Mouse (Mus musculus) brain, adult 2 months (tissue): Measurements from ENCODE around the gene Batf.

ENCODE experiments used
- DNase-seq: peaks from one replicate; pipeline ENCODE4 v3.0.0; 2011; ENCODE audit warnings: low read depth, low spot score

The Batf gene

DNA sequence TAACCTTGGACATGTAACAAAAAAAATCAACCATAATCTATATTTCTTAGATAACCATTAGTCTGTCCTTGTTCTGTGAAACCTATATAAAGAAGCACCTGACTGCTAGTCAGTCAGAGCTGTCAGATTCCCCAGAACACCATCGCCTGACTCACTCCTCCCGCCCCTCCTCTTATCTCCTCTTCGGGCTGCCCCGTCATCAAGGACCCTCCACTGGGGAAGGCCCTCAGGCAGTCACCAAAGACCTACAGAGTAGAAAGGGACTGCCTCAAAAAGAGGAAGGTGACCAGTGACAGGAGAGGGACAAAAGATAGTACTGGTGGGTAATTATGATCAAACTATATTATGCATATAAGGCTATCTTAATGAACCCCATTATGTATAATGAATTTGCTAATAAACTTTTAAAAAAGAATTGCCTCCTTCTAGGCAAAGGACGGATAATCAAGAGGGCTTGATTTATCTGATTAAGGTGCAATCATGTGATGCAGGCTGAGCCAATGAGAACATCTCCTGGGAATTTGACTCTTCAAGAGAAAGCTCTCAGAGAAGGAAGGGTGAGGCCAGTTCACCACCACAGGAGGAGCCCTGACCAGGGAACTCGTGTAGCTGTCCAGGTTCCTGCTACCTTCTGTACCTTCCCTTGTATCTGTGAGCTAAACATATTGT, 40.4 kb downstream of the Batf start:
- no peak for DNase-seq

DNA sequence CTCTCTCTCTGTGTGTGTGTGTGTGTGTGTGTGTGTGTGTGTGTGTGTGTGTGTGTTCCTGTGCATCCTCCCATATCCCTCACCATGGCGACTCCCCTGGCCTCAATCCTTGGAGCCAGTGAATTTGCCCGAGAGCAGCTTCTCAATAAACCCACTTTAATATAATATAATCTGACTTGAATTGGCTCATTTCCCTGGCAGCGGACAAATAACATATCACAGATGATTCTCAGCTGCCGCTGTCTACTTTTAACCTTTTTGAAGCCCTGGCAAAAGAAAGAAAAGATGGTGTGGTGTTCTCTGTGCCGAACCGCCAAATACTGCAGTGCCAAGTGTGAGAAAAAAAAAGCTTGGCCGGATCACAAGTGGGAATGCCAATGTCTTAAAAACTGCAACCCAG, 41.7 kb downstream of the Batf start:
- DNase-seq: no peak

DNA sequence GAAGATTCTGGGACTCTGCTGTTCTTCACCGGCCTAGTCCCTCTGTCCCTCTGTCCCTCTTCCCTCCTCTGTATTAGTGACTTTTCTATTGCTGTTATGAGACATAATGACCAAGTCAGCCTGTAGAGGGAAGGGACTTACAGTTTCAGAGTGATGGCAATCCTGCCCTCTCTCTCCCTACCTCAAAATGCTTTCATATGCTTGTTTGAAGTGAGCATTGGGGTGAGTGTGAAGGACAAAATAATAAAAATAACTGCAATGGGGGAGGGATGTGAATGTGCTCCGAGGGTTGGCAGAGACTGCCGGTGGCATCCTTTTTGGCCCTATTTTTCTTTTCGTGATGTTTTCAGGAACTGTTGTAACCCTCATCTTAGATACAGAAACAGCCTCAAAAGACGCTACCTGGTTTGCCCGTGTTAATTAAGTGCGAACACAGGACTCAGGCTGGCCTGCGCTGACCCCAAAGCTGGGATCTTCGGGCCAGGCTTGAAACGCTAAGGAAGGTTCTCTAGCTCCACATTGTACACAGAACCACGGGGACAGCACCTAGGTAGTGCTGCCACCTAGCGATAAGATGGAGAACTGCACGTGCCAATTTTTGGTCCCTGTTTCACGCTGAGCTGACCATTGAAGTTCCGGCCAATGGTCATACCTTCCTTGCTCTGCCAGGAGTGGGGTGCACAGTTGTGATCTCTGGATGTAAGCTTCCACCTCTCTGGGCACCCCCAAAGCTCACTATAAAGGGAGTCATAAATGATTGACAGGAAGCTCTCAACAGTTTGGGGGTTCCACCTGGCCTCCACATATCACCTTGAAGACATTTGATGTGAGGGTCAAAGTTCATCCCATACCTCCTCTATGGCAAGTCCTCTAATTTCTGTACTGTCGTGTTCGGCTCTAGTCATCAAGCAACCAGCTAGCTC, 42.8 kb downstream of the Batf start:
- DNase-seq: peak; percentile 57

DNA sequence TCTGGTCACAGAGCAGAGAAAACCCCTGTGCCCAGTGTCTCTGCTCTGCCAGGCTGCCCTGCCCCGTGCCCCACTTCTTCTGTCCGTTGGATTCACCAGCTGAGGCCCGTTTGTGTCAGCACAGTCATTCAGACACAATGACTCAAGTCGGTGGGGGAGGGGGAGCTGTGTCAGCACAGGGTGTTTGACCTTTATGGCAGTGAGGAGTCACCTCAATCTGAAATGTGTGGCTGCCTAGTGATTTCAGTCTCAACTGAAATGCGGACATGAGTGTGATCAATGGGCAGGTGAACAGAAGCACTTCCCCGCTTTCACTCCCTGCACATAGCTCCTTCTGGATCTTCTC, 43.4 kb downstream of the Batf start:
- DNase-seq: no peak

DNA sequence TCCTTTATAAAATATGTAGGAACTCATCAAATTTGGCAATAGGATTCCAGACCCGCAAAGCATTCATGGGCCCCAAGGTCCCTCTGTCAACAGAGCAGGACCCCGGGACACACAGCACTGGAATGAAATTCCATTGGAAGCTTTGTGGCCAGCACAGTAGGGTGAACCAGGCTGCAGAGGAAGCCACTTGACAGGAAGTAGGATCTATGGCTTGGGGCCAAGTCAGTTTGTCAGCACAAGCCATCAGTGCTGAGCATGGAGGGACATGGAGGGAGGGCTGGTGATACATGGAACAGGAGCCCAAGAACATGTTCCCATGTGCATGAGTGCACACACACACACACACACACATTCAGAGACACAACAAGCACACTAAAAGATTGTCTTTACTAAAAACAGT, 49.7 kb downstream of the Batf start:
- no peak for DNase-seq

DNA sequence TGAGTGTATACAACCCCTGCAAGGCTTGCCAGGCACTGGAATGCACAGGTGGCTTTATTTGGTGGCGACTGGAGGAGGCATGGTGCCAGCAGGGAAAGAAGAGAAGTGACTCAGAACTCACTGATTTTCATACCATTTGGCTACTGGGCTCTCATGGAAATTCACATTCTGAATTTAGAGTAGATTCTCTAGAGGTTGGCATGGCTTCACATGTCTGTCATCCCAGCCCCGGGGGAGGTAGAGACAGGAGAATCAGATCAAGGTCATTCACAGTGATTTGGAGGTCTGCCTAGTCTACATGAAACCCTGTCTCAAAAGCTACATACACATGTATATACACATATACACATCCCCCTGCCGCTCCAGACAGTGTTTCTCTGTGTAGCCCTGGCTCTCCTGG, 50.5 kb downstream of the Batf start:
- peak; percentile 65 for DNase-seq

DNA sequence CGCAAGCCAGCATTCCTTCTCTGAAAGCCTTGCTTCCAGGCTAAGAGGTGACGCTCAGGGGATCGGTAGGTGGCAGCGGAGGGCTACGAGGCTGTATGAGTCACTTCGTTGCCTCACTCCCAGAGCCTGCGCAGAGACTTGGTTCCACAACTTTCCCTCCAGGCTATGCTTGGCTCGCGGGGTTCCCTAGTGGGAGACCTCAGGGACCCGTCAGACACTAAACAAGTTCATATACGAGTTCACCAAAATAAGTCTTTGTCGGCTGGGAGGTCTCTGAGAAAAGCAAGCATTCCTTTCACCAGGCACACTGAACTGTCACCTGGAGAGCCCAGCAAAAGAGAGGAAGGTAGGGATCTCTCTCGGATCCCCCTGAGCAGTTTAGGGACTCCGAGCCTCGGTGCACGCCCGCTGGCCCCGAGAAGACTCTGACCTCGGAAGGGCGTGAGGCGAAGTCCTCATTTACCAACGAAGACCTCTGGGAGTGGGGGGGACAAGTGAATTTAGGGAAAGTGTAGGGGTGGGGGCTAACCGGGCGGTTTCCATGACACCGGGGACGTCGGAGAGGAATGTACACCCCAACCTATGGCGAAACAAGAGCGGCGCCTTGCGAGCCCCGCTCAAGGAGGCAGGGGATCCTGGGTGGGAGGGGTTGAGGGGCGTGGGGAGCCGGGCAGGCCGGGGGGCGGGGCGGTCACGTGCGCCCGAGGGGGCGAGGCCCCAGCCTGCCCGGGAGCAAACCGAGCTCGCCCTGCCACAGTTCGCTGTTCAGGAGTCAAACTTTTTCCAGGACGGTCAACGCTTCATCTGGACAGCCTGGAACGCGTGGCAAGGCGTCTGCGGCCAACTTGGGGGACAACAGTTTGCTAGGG, 59.6 kb downstream of the Batf start, which contains the start of gene Flvcr2:
Flvcr2 (plus strand) TSS at position 713 of the 869 bp plus-strand sequence.
- DNase-seq: peak; percentile 86

DNA sequence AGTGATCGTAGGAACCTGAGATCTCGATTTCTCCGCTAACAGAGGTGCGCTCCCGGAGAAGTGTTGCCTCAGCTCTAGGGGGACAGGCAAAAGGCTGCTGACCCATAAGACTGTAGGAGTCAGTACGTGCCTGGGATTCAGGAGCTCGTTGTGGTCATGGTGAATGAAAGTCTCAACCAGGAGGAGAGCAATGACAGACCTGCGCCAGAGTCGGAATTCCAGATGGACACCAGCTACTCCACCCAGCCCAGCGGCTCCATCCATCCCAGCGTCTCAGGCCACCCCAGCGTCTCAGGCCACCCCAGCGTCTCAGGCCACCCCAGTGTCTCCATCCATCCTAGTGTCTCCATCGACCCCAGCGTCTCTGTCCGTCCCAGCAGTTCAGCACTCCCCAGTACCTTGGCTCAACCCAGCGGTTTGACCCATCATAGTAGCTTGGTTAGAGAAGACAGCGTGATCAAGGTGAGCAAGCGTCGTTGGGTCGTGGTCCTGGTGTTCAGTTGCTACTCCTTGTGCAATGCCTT, 60.3 kb downstream of the Batf start:
- DNase-seq: no peak

DNA sequence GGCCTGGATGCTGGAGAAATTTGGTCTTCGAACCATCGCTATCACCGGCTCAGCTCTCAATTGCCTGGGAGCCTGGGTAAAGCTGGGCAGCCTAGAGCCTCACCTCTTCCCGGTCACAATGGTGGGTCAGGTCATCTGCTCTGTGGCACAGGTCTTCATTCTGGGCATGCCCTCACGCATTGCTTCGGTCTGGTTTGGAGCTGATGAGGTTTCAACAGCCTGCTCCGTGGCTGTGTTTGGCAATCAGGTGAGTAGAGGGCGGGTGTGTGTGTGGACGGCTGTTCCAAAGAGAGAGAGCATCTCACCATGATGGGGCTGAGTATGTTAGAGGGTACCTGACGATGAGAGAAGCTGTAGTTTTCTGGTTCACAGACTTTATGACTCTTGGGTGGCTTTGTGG, 60.9 kb downstream of the Batf start:
- no peak for DNase-seq

DNA sequence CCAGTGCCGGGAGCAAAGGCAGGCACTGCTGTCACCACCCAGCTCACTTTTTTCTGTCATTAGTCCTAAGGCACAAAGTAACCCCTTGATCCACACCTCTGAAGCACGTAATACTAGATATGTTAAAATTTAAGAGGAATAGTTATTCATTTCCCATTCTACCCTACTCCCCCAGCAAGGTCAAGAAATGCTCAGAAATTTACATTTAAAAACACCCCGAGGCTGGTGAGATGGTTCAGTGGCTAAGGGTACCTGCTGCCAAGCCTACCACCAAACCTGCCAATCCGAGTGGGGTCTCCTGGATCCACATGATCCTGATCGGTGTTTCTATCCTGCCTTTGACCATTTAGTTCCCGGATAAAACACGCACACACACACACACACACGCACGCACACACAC, 63.4 kb downstream of the Batf start:
- no peak for DNase-seq

DNA sequence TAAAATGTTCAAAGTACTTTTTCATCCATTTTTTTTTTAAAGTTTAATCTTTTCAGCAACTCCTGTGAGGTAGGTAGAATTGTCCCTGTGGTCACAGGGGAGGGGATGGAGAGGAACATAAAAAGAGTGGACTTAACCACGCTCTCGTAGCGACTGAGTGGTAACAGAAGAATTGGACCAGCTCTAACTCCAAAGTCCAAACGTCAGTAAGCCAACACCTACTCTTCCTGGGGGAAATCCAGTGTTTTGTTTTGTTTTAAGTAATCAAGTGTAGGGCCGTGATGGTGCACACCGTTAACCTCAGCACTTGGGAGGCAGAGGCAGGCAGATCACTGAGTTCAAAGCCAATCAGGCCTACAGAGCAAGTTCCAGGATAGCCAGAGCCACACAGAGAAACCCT, 65.6 kb downstream of the Batf start:
- no peak for DNase-seq

DNA sequence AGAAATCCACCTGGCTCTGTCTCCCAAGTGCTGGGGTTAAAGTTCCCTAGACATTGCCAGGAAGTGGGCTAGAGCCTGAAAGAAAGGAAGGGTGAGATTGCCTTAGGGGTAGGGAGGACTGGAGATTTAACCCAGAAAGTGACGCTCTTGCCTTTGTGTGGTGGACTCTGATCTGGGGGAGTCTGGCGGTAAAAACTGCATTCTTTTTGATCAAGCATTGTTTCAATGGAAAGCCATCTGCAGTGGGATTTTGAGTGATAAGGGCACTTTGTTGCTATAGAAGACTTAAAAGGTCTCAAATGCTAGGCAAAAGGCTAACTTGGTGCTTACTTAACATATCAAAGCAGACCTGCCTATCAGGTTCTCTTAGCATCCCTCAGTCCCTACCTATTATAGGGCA, 66.8 kb downstream of the Batf start:
- DNase-seq: no peak

DNA sequence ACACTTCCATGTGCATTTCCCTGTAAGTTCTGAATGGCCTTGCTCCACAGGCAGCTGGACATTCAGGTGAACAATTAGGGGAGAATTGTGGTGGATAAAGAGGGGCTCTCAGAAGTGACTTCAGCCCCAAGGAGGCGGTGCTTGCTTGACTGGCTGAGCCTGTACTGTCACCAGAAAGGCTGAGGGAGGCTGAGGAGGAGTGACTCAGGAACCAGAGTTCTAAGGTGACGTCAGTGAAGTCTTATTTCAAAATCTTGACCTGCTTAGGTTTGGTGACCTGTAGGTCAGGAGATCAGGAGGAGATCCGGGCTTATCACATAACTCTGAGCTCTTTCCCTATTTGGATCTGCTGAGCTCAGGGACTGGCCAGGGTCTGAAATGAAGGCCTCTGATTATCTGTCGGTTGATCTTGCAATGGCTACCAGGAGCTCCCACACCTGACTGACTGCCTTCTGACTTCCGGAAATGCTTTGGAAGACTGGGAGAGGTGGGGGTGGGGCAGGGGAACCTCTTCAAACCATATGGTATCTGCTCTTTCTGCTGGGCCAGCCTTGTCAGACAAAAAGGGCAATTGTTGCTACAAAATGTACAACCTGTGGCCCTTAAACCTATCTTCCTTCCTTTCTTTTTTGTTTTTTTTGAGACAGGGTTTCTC, 68.3 kb downstream of the Batf start:
- DNase-seq: no peak

DNA sequence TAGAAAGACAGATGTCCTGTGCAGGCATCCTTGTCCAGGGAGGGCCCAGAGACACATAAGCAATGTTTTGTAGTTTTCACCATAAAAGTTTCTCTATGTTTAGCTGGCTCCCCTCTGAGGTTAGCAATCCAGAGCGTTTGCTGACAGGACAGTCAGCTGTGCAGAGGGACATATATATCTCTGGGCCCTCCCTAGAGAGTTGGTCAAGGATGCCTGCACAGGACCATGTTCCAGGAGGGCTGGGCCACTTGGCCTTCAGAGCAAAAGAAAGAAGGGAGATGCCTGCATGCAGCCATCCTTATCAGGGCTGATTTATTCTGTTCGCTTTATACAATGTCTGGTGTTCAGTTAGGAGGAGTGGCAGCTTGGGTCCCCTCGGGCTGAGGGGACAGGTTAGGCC, 70.0 kb downstream of the Batf start:
- no peak for DNase-seq

DNA sequence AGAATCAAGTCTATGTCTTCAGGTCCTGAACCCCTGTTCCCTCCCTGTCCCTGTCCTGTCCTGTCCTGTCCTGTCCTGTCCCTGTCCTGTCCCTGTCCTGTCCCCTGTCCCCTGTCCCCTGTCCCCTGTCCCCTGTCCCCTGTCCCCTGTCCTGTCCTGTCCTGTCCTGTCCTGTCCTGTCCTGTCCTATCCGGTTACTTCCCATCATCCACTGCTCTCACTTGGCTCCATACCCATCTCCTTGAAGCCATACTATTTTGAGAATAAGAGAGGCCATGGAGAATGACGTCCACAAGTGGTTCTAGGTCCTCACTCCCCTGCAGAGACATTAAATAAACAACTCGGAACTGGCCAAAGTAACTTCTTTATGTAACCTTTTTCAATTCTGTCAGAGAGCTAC, 70.6 kb downstream of the Batf start:
- no peak for DNase-seq
